Mouse (Mus musculus) olfactory bulb, adult 2 months (tissue): ENCODE measurements around the gene Ism2.

Experiments used
- CTCF ChIP-seq: fragments of 200-500 bp; IDR thresholded peaks from 2 replicates; pipeline ENCODE4 v1.5.1; 2012; ENCODE audit warnings: low read depth, mild to moderate bottlenecking, low read length, moderate library complexity; ENCODE audit not compliant: insufficient read depth
- POLR2A ChIP-seq: fragments of 200-500 bp; IDR thresholded peaks from 2 replicates; pipeline ENCODE4 v1.6.1; 2012; ENCODE audit warnings: mild to moderate bottlenecking, low read depth, low read length, moderate library complexity; ENCODE audit not compliant: insufficient read depth

GRCm38 (mm10) chr12:87267682-87268081, 31.8 kb downstream of the Ism2 start:
- TF ChIP-seq CTCF (no peak), POLR2A (no peak)
